Mouse (Mus musculus) activated CD4-positive, CD25-positive, alpha-beta regulatory T cell, adult 4 months (primary cell): Measurements from ENCODE around the gene Tm2d3. TPM values are rescaled to one million over a fixed set of nuclear protein-coding genes. Genes with fewer than 3 reads are reported as not detected.

ENCODE experiments used
- ATAC-seq: one replicate; pipeline ENCODE4 v1.8.0; 2017
- polyA plus RNA-seq, 2 experiments: library from polyadenylated mRNA; unstranded; fragments of 100-300 nt; shearing (Covaris generic); gene quantifications; one replicate each; pipeline ENCODE4 v1.2.1; 2017

Gene Tm2d3
- polyA plus RNA-seq, 2 experiments from 2014 or later, result 99.1 to 101 TPM

- ATAC-seq, result no peak
Observed at GRCm38 (mm10) chr7:65708506-65708905, 17.5 kb downstream of the Tm2d3 start.

DNA sequence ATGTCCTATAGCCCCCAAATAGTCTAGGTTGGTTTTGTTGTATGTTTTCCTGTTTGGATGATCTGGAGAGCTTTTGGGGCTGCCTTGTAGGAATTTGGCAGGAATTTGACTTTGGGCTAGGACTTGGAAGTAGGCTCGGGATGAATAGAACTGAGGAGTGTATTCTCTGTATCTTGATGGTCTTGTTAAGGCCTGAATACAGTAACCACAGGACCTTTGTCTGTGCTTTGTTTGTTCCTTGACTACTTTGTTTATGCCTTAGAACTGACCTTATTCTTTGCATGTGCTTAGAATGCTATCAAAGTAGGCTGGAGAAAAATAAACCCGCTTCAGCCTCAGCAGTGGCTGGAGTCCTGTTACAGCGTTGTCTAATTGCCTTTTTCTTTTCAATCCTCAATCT, 19.3 kb downstream of the Tm2d3 start:
- no peak for ATAC-seq

GRCm38 (mm10) chr7:65713782-65714181, 22.8 kb downstream of the Tm2d3 start:
- no peak for ATAC-seq

GRCm38 (mm10) chr7:65714304-65714703, 23.3 kb downstream of the Tm2d3 start:
- peak; percentile 83 for ATAC-seq

DNA sequence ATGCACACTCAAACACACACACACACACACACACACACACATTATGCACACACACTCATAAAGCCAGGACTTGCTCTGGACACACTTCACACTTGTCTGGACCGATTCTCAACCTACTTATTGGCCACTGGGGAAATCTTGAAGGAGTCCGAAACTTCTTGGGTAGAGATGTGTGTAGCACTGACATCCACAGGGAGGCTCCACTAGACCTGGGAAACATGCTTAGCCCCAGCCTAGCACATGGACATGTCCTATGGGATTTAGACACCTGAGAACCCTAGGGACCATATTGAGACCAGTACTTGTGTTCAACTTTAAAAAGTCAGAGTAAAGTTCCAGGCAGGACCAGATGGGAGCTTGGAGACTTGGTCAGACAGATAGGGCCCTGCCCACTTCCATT, 43.1 kb downstream of the Tm2d3 start:
- ATAC-seq, result no peak

GRCm38 (mm10) chr7:65735261-65735660, 44.3 kb downstream of the Tm2d3 start:
- no peak for ATAC-seq

- ATAC-seq, result no peak
Observed at GRCm38 (mm10) chr7:65737286-65738040, 46.5 kb downstream of the Tm2d3 start.

DNA sequence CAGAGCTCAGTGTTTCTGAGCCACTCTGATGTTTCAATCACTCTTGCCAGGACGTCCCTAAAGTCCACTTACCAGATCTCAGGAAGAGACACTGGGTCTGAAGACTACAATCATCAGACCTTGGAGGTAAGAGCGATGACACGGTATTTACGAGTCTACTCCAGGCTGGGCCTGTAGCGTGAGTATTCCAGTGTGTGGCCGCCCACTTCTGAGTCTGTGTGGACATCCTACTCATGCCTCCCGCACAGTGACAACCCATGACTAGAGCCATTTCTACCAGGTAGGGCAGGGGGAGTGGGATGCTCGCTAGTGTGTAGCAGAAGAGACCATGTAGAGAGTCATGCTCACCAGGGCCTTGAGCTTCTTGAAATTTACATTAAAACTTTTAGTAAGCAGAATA, 51.9 kb downstream of the Tm2d3 start:
- ATAC-seq, result no peak

DNA sequence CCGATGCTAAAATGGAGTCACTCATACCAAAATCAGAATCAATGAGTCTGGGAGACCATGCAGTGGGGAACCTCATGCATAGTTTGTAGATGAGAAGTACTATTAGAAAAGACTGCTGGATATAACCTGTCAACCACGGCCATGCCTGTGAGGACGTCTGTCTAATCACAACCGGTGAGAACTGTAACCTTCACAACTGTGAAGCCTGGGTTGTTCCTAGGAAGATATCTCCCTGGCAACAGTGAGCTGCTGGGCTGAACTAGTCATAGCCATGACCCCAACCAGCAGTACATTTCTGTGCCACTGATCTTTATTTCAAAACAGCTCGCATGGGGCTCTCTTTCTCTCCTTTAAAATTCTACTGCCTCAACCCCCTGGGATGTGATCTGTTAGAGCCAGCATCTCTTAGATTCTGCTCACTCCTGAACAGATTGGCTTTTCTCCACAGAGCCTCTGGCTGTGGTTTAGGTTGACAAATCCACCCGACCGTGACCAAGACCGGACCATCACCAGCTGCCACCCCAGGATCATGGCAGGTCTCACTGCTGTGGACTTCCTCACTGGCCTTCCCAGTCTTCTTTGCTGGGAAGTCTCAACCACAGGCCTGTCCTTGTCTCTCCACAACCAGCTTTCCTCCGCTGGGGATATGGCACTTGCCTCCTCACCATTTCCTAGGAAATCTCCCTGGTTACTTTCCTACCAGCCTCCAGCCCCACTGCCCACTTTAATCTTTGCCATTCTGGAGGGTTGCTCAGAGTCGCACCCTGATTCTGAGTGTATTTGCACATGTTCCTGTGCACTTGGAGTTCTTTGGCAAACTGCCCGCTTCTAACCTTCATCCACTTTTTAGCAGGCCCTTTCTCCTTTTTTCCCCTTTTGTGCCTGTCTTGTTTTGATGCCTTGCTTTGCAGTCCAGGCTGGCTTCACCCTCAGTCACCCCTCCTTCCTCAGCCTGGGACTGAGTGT, 57.3 kb downstream of the Tm2d3 start:
- no peak for ATAC-seq

Other genes with a start within 250 kb of the Tm2d3 start
- not detected for gene Tjp1, start 163.4 kb upstream of the Tm2d3 start, polyA plus RNA-seq
- gene Tarsl2, start 46.3 kb upstream of the Tm2d3 start, polyA plus RNA-seq, result 1 to 10 TPM; 1.9 to 4.1 TPM
- not detected for gene Pcsk6, start 170.6 kb downstream of the Tm2d3 start, polyA plus RNA-seq